Mouse (Mus musculus): ENCODE results near the gene Nol8.

DNA sequence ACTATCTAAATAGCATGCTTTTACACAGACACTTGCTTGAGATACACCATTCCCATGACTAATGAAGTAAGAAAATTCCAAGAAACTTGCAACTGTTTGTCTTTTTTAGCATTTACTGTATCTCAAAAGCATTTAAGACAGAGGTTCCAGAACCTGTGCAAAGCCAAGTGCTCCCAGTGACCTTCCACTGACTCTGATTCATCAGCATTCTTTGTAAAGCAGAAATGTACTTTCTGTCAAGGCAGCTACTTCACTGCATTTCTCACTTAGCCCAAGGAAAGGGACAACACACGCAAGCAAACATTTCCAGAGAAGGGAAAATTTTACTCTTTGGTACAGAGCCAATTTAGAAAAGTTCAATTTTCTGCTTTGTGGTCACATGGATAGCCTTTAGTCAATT is 29.7 kb upstream of the Nol8 start:
- TF ChIP-seq POLR2A (IDR thresholded peaks at IDR 0.05; ENCODE audit: low read depth, low read length) (no peak), CTCF (IDR thresholded peaks at IDR 0.05; ENCODE audit: borderline replicate concordance, insufficient read depth, low read length) (no peak)

Measured in embryonic fibroblast, embryonic 13.5 days (primary cell).